Mouse (Mus musculus): ENCODE data around the gene Fam71a.
A peak's percentile ranks its signal among the peaks of the same experiment; 100 is the strongest.

DNA sequence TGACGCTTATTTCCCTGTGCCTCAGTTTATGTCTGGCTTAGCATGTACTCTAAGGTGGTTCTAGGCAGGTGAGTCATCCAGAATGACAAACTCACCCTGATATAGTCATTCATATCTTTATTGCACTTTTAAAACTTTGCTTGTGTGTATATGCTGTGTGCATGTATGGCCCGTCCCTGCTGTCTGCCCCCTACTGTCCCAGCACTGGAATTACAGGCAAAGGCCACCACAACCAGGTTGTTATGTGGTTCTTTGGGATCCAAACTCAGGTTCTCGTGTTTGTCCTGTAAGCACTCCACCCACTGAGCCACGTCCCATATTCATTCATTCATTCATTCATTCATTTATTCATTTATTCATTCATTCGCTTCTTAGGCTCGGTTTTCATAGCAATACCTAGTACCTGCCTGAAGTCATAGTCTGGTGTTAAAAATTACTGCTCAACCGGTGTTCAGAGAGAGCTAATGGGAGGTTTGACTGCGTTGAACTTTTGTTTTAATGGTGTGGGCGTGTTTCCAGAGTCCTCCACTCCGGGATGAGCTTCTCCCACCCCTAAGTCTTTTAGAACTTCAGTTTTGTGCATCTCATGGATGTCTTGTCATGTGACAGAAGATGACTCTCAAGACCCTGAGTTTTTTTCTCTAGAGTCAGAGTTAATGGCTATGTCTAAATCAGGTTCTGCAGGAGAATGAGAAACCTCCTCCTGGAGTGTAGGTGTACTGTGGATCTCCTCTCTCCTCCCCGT, 37.8 kb upstream of the Fam71a start:
- TF ChIP-seq CTCF (conservative IDR thresholded peaks at IDR 0.05; ENCODE audit: low read length) (peak; percentile 66), NANOG (IDR thresholded peaks at IDR 0.05; ENCODE audit: borderline replicate concordance, low read length) (no peak), POU5F1 (IDR thresholded peaks at IDR 0.05; ENCODE audit: borderline replicate concordance, low read length) (no peak)

Measured in E14TG2a.4 (cell line).